Mouse (Mus musculus) forebrain, embryonic 16.5 days (tissue): ENCODE measurements at regions not wholly inside any gene's neighbourhood (a gene's known extent, or its start where the extent isn't known, plus 50 kb on each side); places are given as distances from the start of the nearest gene placed in this dataset.

Experiments used
- ATAC-seq: fragments of 200-750 bp; cut with Nextera tagmentation; 2 replicates; pipeline ENCODE4 v1.8.0; 2017; ENCODE audit warnings: mild to moderate bottlenecking, moderate library complexity
- H3K27ac ChIP-seq: fragments of 300-500 bp; sonication (generic); 2 replicates; pipeline ENCODE4 v1.5.1; 2014; ENCODE audit warnings: low read length, control low read depth
- H3K27me3 ChIP-seq: fragments of 300-500 bp; sonication (generic); replicated peaks from 2 replicates; pipeline ENCODE4 v1.6.1; 2014; ENCODE audit warnings: low read length; ENCODE audit not compliant: control insufficient read depth, insufficient read depth
- H3K36me3 ChIP-seq: fragments of 300-500 bp; sonication (generic); 2 replicates; pipeline ENCODE4 v1.6.1; 2014; ENCODE audit not compliant: control insufficient read depth, insufficient read depth
- H3K4me1 ChIP-seq: fragments of 300-500 bp; sonication (generic); replicated peaks from 2 replicates; pipeline ENCODE4 v1.6.1; 2014; ENCODE audit warnings: low read length; ENCODE audit not compliant: control insufficient read depth, insufficient read depth
- H3K4me2 ChIP-seq: fragments of 300-500 bp; sonication (generic); 2 replicates; pipeline ENCODE4 v1.6.1; 2014; ENCODE audit warnings: mild to moderate bottlenecking, low read length, control low read depth
- H3K4me3 ChIP-seq: fragments of 300-500 bp; sonication (generic); replicated peaks from 2 replicates; pipeline ENCODE4 v1.5.1; 2014; ENCODE audit warnings: mild to moderate bottlenecking, low read length, control low read depth
- H3K9ac ChIP-seq: fragments of 300-500 bp; sonication (generic); replicated peaks from 2 replicates; pipeline ENCODE4 v1.6.1; 2014; ENCODE audit warnings: low read depth, low read length, control low read depth
- H3K9me3 ChIP-seq: fragments of 300-500 bp; sonication (generic); 2 replicates; pipeline ENCODE4 v1.6.1; 2016; ENCODE audit warnings: low read length; ENCODE audit not compliant: control insufficient read depth
- WGBS: fragments of 180-500 bp; shearing (Covaris S2); extraction: QIAGEN DNeasy Blood & Tissue Kit; methylation state at CpG from one replicate; pipeline ENCODE4 v1.1.7; 2014; 5-methylcytosine and 5-hydroxymethylcytosine counted together

- no peak for ATAC-seq
- no peaks in the 10 kb centered on the region for H3K27me3 ChIP-seq
- 0 out of 2 replicates have a peak, but pooled peaks cover 5% of the 10 kb centered on the region for H3K9me3 ChIP-seq
- no peak overlapping the region for H3K27ac ChIP-seq
- H3K9ac ChIP-seq, result no peak overlapping the region
- no peaks in the 10 kb centered on the region for H3K4me1 ChIP-seq
- no peak overlapping the region for H3K4me2 ChIP-seq
- 85% methylated on average over 3 of the region's 3 CpGs for WGBS
- H3K4me3 ChIP-seq, result no peak overlapping the region
- H3K36me3 ChIP-seq, result no peaks in the 10 kb centered on the region
These were observed 60.3 kb upstream of the Ntrk2 start for GRCm38 (mm10) chr13:58746056-58746455.

- 90% methylated on average over 6 of the region's 6 CpGs for WGBS
- Histone ChIP-seq H3K36me3 (no peaks in the 10 kb centered on the region), H3K4me3 (no peak overlapping the region), H3K4me2 (no peak overlapping the region), H3K9ac (no peak overlapping the region), H3K27me3 (no peaks in the 10 kb centered on the region), H3K27ac (no peak overlapping the region), H3K9me3 (0 out of 2 replicates have a peak, but pooled peaks cover 5% of the 10 kb centered on the region), H3K4me1 (no peaks in the 10 kb centered on the region)
- ATAC-seq, result no peak
These were observed 58.7 kb upstream of the Ntrk2 start for GRCm38 (mm10) chr13:58747685-58748084.

- WGBS, result 82% methylated on average over 6 of the region's 6 CpGs
- Histone ChIP-seq H3K4me1 (no peaks in the 10 kb centered on the region), H3K4me2 (no peak overlapping the region), H3K4me3 (no peak overlapping the region), H3K9me3 (no peaks in the 10 kb centered on the region), H3K36me3 (no peaks in the 10 kb centered on the region), H3K27me3 (no peaks in the 10 kb centered on the region), H3K27ac (no peak overlapping the region), H3K9ac (no peak overlapping the region)
- ATAC-seq, result no peak
These were observed 50.2 kb upstream of the Ntrk2 start for GRCm38 (mm10) chr13:58756125-58756524.
